Mouse (Mus musculus) cerebellum, adult (tissue): ENCODE data around the gene Trim2.

ENCODE experiments used
- ATAC-seq: cut with Nextera tagmentation; 2 replicates; pipeline ENCODE4 v1.9.2; 2017; ENCODE audit warnings: mild to moderate bottlenecking, moderate library complexity, mixed read lengths; ENCODE audit not compliant: insufficient number of reproducible peaks, low FRiP score, low TSS enrichment

Trim2 gene

DNA sequence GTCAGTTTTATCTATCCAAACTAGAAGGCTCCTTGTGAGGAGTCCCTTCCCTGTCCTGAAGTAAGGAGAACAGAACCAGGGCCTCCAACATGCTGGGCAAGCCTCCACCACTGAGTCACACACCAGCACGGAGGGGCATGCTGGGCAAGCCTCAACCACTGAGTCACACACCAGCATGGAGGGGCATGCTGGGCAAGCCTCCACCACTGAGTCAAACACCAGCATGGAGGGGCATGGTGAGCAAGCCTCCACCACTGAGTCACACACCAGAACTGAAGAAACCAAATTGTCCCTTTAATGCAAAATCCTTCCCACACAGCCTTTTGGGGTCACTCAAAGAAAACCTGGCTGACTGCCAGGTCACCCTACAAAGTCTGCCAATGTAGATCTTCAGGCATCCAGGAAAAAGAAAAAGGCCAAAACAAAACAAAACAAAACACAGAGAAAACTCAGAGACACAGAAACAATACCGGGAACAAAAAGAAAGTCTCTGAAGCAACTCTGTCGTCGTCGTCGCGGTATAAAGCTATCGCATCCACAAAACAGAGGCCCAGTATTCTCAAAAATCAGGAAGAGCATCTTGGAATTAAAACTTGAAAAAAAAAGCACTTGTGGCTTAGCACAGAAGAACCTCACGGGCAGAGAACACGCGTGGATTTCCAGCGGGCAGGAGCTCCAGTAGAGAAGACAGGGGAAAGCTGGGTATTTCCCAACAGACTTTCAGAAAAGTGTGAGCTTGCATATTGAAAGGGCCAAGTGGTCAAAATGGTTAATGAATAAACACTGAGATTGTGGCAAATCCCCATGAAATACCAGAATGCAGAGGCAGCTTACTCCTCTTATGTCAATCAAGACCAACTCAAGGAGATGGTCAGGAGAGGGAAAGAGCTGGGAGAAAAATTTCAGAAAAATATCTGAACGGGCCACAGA is 12.7 kb downstream of the Trim2 start:
- ATAC-seq = no peak

DNA sequence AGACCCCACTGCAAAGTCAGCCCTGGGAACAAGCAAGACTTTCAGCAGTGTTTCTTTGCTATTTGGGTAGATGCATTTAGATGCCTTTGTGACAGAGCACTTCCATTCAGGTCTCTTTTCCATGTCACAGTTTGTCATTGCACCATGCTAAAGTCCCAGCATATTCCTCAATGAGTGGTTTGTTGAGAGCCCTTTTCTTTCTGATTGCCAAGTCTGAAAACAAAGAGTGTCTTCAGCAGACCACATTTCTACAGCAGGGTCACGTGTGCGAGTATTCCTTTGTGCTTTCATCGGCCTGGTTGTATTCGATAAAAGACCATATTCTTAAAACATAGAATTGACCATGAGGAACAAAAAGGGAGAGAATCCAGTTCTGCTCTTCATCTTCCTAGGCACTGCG is 14.4 kb downstream of the Trim2 start:
- no peak for ATAC-seq

DNA sequence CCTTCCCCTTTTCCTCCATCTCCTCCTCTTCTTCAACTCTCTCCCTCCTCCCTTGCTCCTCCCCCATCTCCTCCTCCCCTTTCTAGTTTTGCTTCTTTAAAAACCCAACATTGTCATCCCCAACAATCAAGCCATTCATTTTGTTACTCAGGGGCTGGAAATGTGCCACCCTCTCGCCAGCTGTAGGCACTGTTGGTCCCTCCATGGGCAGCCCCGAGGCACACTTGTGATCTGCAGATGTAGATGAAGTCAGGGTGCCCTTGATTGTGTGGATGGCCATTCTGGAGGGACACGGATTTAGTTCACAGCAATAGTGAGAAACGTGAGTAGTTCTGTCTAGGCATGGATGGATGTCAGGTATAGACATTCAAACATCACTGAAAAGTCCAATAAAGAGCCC is 17.7 kb downstream of the Trim2 start:
- ATAC-seq = no peak

DNA sequence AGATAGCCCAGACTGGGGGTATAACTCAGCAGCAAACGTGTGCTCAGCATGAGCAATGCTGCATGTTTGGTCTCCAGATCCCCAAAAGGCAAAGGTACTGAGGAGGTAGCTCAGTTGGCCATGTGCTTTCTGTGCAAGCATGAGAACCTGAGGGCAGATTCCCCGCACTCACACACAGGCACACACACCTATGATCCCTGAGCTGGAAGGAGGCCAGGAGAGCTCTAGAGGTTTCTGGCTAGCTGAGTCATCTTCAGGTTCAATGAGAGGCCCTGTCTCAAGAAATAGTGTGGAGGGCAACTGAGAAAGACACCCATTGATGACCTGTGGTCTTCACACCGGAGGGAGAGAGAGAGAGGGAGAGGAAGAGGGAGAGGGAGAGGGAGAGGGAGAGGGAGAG is 19.4 kb downstream of the Trim2 start:
- no peak for ATAC-seq

DNA sequence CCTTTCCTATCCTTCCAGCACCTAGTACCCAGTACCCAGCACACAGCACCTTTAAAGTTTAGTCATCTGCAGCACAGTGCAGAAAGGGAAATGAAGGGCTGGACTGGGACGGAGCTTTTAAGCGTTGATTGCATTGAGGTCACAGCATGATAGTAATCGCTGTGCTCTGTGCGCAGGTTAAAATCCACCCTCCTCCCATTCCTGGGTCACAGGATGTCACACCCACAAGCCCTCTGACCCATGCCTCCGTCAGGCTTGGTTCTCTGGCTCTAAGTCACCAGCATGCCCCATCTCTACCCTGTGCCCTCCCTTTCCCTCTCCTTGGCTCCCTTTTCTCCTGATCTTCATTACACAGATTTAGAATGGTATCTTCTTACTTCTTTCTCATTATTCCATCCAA is 20.4 kb downstream of the Trim2 start:
- ATAC-seq = no peak

DNA sequence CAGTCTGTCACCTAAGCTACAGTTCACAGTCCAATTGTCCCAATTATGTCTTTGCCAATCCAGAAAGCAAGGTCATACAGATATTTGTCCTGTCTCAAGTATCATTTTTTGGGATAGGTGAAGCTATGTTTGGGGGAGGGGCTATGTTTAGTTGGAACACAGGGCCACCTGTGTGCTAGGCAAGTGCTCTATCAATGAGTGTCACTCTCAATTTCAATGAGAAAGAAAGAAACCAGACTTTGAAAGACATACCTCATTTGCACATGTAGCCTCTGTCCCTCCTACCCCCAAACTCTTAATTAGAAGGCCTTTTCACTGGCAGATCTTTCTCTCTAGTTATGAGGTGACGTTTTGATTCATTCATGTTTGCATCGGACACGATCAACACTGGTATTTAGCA is 21.9 kb downstream of the Trim2 start:
- ATAC-seq = no peak

DNA sequence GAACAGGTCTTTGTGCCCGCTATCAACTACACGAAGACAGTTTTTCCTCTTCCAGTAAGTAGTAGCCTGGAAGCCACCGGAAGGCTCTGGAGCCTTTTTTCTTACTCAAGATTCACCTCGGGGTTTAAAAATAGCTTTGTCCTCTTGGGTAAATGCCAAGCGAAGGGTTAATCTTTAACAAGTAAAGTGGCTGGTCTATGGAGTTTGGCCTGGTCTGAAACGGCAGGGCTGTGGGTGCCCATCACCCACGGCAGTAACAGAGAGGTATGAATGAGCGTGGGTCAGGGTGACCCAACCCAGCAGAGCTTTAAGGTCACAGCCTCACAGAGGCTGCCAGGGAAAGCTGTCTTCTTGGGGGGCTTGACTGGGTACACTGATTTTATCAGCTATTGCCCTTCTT is 23.2 kb downstream of the Trim2 start:
- ATAC-seq = no peak

DNA sequence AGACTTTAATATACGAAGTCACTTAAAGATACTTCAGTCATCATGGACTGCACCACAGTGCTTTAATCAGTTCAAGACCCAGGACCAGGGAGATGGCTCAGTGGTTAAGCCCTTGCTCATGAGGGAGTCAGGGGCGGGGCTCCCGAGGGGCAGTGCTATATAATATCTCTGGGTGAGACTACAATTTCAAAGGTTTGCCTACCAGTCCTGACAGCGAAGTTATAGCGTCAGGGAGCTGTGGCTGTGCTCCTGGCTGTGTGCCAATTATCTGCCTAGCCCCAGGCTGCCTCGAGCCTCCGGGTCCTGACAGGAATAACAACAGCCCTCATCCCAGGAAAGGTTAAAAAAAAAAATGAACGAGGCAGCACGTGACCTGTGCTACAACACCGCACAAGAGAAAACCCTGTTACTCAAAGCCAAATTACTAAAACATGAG is 24.7 kb downstream of the Trim2 start:
- ATAC-seq = no peak

DNA sequence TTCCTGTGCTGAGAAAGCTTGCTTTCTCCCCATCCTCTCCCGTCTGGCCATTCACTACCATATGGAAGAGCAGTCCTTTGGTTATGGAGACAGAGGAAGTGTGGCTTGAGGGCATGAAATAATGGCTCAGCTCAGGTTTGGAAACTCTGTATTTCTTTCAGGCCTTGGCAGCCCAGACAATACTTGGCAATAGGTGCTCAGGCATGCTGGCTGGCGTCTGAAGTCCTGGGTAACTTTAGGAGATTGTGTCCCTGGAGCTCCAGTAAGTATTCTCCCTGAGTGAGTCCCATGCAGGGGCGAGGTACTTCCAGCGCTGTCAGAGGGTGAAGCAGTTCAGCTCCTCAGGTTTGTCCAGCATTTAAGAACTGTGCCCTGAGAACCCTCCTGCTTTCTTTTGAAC is 27.9 kb downstream of the Trim2 start:
- no peak for ATAC-seq

DNA sequence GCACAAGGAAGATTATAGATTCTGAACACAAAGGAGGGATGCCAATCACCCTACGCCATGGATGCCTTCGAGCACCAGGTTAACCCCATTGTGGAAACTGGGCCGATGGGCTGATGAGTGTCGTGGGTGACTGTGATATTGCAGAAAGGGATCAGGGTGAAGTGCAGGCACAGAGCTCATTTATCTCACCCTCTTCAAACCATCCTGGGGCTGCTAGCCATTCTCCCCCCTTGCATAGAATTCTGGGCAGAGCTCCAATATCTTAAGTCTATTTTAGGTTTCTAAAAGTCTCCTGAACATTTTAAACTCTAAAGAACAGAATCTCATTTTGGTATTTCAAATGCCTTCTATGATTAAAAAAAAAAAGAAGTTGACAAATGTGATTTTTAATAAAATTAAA is 31.6 kb downstream of the Trim2 start:
- ATAC-seq = no peak

DNA sequence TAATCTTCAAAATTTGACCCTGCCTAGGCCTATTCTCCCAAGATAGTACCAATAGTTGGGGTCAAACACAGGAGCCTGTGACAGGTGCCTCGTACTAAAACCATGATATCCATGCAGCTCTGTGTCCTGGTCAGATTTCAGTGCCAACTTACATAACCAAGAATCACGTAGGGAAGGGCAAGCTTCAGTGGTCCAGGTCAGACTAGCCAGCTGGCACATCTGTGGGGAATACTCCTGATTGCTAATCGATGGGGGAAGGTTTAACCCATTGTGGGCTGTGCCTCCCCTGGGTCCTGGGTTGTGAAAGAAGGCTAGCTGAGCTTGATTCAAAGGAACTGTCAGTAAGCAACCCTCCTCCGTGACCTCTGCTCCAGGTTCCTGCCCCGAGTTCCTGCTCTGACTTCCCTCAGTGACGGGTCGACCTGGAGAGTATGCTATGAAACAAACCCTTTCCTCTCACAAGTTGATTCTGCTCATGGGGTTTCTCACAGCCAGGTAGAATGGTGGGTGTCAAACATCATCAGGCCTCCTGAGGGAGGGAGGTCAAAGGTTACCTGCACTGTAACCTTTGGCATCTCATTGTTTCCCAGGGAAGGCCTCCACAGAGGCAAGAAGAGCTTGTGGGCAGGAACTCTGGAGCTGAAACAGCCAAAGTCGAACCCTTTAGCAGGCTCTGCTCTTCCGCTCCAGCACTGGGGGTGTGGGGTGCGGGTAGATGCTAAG is 34.2 kb downstream of the Trim2 start:
- ATAC-seq = no peak

DNA sequence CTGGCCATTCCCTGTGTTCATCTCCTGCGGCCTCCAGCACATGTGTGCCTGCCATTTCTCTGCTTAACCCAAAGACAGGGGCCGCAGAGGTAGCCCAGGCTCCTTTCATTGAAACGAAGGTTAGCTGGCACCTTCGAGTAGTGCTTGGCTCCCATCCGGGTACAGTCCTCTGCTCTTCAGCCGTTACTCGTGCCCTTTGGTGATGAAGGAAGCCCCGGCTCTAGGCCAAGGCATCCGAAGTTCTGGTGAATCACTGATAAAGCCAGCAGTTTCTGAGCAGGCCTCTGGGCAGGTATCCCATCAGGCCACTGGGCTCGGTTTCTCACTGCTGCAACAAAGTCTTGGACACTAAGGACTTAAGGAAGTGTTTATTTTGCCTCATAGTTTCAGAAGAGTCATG is 34.9 kb downstream of the Trim2 start:
- ATAC-seq = no peak

DNA sequence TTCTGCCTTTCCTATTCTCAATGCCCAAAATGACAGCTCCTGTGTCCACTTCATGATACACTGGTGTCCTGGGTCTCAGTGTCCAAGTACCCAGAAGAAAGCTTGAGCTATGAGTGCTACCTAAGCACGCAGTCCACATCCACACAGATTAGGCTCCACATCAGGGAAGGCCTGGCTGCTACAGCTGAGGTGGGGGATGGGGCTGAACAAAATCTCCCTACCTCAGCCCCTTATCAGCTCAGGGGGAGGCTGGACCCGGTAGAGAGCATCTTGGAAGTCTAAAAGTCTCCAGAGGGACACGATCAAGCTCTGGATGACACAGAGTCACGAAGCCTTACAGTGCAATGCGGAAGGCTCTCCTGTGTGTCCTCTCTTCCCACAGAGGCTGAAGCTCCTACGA is 35.6 kb downstream of the Trim2 start:
- ATAC-seq = no peak

DNA sequence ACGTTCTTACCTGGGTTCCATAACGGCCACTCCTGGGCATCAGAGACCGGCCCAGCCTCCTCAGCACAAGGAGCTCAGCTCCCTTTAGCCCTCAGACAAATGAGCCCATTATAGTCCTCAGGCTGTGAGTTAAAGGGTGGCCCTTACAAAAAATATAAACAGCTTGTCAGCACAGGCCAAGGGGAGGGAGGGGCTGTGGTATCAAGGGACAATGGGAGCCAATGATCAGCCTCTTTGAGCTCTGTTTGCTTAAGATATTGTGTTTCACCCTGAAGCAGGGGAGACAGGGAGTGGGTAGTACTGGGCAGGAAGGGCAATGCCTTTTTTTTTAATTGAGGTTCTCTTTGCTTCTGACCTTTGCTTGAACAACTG is 36.1 kb downstream of the Trim2 start:
- ATAC-seq = no peak

DNA sequence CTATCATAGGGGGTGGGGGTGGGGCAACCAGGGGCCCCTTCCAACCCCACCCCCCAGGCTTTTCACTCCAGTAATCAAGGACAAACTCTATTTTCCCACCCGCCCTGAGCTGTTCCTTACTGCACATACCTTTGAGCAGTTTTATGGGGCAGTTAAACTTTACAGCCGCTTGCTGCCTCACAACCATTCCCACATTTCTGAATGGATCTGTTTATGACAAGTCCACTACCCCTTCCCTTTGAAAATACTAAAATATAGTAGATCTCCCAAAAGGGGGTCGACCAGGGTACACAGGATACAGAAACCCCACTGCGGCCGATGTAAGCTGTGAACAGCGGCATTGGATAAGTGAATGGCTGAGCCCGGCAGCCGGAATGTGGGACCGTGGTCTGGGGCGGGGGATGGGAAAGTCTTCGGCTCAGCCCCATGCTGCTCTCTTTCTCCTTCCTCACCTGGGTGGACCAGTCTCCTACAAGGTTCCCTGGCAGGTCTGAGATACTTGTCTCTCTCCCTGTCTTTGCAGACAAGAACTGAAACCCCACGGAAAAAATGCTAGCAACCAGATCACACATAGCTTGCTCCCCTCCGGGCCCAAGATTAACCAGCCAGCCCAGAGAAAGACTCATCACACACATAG is 36.6 kb downstream of the Trim2 start:
- ATAC-seq = no peak

DNA sequence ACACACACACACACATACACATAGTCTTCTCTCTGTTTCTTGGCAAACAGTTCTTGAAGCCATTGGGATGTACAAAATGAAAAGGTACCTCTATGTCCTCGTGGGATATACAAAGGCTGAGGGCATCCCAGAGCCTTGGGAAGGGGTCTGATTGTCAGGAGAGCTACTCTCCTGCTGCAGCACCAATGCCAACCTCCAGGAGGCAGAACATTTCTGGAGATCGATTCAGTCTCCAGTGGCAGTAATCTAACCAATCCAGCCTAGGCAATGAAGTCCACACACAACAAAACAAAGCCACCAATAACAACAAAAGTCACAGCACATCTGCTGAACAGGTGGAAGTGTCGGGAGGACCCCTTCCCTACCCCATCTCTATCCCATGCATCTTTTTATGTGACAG is 38.2 kb downstream of the Trim2 start:
- no peak for ATAC-seq

DNA sequence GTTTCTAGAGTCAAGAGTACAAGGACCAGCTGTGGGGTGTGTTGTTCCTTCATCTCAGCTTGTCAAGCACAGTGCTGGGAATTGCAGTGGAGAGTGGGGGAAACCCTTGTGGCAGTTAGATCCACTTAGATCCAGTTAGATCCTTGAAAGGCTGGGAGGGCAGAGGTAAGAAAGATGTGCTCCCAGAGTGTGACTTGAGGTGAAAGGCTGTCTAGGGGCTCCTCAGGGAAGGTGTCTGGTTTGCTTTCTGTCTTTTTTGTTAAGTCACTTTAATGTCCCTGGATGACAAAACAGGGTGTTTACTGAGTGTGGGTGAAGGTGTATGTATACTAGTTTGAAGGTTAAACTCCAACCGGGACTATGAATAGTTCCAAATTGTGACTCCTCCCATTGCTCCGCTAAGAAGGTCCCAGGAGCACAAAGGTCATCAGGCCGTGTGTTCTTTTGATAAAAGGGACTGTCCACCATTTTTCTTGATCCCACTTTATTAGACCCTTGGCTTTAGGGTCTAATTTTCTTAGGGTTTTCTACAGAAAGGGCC is 40.2 kb downstream of the Trim2 start:
- no peak for ATAC-seq

DNA sequence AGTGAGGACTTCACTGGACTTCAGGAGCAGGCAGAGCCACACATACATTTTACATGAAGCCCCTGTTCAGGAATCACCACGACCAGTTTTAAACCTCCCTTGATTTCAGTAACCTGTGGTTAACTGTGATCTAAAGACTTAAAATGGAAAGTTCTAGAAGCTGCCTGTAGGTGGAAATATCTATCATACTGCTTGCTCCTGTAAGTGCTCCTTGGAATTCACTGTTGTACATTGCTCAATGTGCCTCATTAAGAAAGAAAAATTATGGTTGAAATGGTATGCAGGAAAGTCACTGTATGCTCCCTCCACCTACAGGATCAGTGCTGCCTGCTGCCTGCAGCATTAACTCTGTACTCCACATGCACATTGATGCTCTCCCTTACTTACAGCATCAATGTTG is 41.6 kb downstream of the Trim2 start:
- ATAC-seq = no peak

DNA sequence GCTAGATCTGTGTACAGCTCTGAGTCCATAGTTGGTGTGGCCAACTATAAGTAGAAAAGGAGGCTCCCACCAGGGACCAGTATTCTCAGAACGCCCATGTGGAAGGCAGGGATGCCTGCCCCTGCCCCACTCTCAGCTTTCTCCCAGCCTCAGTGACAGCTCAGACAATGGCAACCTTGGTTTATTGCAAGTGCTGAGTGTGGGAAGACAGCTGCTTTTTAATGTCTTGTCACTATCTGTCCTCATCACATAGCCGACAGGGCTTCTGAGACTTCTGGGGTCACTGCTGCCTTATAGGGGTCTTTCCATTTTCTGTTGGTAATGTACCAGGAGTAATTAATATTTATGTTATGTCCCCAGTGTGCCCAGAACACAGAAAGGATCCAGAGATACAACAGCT is 42.3 kb downstream of the Trim2 start:
- ATAC-seq = no peak

DNA sequence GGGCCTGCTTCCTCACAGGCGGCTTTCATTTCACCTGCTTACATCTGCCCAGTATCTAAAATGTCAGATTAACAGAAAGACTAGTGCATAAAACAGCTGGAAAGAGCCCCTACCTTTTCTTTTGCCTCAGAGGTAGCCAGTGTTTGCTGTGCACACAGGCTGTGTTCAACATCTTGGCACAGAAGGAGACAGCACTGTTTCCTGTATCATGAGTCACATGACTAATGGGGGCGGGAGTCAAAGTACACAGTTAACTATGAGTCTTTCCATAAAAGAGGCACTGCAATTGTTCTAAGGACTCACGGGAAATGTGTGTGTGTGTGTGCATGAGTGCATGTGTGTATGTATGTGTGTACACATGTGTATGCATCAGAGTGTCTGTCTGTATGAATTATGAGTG is 43.9 kb downstream of the Trim2 start:
- no peak for ATAC-seq

DNA sequence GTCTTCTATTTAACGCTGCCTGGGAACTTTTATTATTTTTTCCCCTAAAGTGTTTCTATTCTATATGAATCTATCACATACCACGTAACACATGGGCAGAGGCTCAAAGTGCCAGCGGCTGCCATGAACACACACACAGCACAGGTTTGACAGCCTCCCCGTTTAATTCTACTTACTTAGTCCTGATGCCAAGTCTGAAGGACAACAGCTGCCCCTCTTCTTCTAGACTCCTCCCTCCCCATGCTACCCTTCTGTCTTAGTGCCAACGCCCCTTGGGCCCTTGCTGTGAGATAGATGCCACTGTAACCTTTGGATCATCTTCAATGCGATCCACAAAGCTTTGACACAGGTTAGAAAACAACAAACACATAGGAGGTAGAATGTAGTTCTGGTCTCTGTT is 44.8 kb downstream of the Trim2 start:
- no peak for ATAC-seq
